ENCODE assay signal across 8 mouse cellular contexts in genomic region chr13:102811129-102811832, GRCm38 (mm10).
A peak's percentile ranks its signal among the peaks of the same experiment; 100 is the strongest.
DNase-seq lines count a peak whose midpoint lies in the region; ATAC-seq and TF ChIP-seq lines count a peak whose summit lies in the region.

No protein-coding gene starts in this region.

- peak overlapping the region; percentile 63; the same call in 1 of the 2 replicates for H3K27ac ChIP-seq in hindbrain, embryonic 10.5 days
- H3K27ac ChIP-seq in lung, embryonic 14.5 days (ENCODE audit: low read depth): no peak overlapping the region

- peak overlapping the region; percentile 17; the same call in 1 of the 2 replicates for H3K9ac ChIP-seq in lung, embryonic 14.5 days

- peak; percentile 26 for DNase-seq in cerebellum, adult 9-10 months
- DNase-seq in frontal cortex, postnatal 10 days (ENCODE audit: low spot score in 2 of 2): peak; percentile 32 to 40
- peak; percentile 82 for DNase-seq in hindbrain, embryonic 10.5 days (ENCODE audit: low spot score)
- DNase-seq in layer of hippocampus, adult 9-11 months: peak; percentile 36
- peak; percentile 74 for DNase-seq in lung, embryonic 14.5 days
- DNase-seq in retina, postnatal 7 days (ENCODE audit: low read depth, low spot score): peak; percentile 27
- DNase-seq in spleen, adult 18-20 months: no peak

- peak overlapping the region; percentile 43; the same call in 1 of the 2 replicates for H3K4me3 ChIP-seq in E14TG2a.4 (replicated peaks; ENCODE audit: low read length)
- peak overlapping the region; percentile 42 for H3K4me3 ChIP-seq in hindbrain, embryonic 10.5 days
- peak overlapping the region; percentile 11 for H3K4me3 ChIP-seq in lung, embryonic 14.5 days (ENCODE audit: low read depth, low read length)

- ATAC-seq in lung, embryonic 14.5 days (ENCODE audit: insufficient read depth): peak; percentile 68

- H3K9me3 ChIP-seq in E14TG2a.4 (ENCODE audit: low read length): no peaks in the 10 kb centered on the region
- no peaks in the 10 kb centered on the region for H3K9me3 ChIP-seq in hindbrain, embryonic 10.5 days
- no peaks in the 10 kb centered on the region for H3K9me3 ChIP-seq in lung, embryonic 14.5 days (ENCODE audit: low read depth, low read length)

- no peaks in the 10 kb centered on the region for H3K36me3 ChIP-seq in E14TG2a.4 (ENCODE audit: insufficient read depth, low read length)
- no peaks in the 10 kb centered on the region for H3K36me3 ChIP-seq in hindbrain, embryonic 10.5 days
- no peaks in the 10 kb centered on the region for H3K36me3 ChIP-seq in lung, embryonic 14.5 days (ENCODE audit: insufficient read depth)

- H3K27me3 ChIP-seq in E14TG2a.4 (ENCODE audit: insufficient read depth, low read length): no peaks in the 10 kb centered on the region
- no peaks in the 10 kb centered on the region for H3K27me3 ChIP-seq in hindbrain, embryonic 10.5 days (ENCODE audit: insufficient read depth, poor library complexity, severe bottlenecking)
- no peaks in the 10 kb centered on the region for H3K27me3 ChIP-seq in lung, embryonic 14.5 days (ENCODE audit: insufficient read depth, low read length)

- peak overlapping the region; percentile 60 for H3K4me2 ChIP-seq in lung, embryonic 14.5 days

- TF ChIP-seq CTCF in E14TG2a.4 (conservative IDR thresholded peaks at IDR 0.05; ENCODE audit: low read length): no peak
- TF ChIP-seq CTCF in lung, embryonic 14.5 days (IDR thresholded peaks at IDR 0.05; ENCODE audit: low read depth): peak; percentile 23; the same call in 1 of the 2 replicates

- 17% methylated on average over 15 of the region's 15 CpGs for WGBS in hindbrain, embryonic 10.5 days
- WGBS in lung, embryonic 14.5 days: 12% methylated on average over 15 of the region's 15 CpGs

- H3K4me1 ChIP-seq in E14TG2a.4 (replicated peaks; ENCODE audit: low read depth, low read length): peaks cover 9% of the 10 kb centered on the region
- peaks cover 21% of the 10 kb centered on the region for H3K4me1 ChIP-seq in hindbrain, embryonic 10.5 days (replicated peaks)
- H3K4me1 ChIP-seq in lung, embryonic 14.5 days (ENCODE audit: insufficient read depth): peaks cover 6% of the 10 kb centered on the region

Comparison
In these comparisons a context has a peak if more than half of its experiments do, and no peak if none do; other contexts are left out.
1. DNase-seq: peak in cerebellum, adult 9-10 months (single experiment), frontal cortex, postnatal 10 days (2 of 2), hindbrain, embryonic 10.5 days (single experiment), layer of hippocampus, adult 9-11 months (single experiment), lung, embryonic 14.5 days (single experiment) and retina, postnatal 7 days (single experiment); none in spleen, adult 18-20 months (0 of 2).
2. Peak in every context shown above with its lines, with median percentiles within 50 percentile points of each other: H3K4me3 ChIP-seq.